Mouse (Mus musculus): ENCODE data around the gene Lad1.
A peak's percentile ranks its signal among the peaks of the same experiment; 100 is the strongest.

Lad1 gene

DNA sequence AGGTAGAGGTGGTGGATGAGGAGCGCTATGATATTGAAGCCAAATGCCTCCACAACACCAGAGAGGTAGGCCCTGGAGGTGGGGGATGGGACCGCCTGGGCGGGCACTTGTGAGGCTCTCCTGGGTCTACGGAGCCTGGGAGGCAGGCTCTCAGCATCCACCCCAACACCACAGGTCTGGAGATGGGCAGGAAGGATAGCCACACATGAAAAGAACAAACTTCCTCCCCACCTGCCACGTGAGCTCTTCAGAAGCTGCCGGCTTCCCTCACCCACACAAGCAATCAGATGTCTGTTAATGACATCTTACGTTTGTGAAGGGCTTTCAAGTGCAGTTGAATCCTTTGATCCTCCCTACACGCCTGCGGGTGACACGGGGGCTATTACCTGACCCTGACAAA lies 10.9 kb upstream of the Lad1 start:
- no peak for DNase-seq (ENCODE audit: low spot score)

DNA sequence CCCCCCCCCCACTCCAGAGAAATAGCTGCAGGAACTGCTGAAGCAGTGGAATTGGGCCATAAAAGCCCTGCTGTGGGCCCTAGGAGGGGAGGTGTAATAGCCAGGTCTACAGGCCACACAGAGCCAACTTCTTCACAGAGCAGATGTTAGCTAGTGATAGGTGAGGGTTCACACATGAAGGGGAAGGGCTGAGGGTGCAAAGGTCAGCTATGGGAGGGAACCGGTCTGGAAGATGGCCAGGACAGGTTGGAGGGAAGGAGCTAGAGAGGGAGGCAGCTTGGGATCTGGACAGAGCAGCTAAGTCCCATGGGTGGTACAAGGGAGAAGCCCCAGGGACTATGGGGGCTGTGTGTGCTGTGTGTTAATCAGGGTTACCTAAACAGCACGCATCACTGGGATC lies 8.2 kb upstream of the Lad1 start:
- DNase-seq (ENCODE audit: low spot score), result no peak

DNA sequence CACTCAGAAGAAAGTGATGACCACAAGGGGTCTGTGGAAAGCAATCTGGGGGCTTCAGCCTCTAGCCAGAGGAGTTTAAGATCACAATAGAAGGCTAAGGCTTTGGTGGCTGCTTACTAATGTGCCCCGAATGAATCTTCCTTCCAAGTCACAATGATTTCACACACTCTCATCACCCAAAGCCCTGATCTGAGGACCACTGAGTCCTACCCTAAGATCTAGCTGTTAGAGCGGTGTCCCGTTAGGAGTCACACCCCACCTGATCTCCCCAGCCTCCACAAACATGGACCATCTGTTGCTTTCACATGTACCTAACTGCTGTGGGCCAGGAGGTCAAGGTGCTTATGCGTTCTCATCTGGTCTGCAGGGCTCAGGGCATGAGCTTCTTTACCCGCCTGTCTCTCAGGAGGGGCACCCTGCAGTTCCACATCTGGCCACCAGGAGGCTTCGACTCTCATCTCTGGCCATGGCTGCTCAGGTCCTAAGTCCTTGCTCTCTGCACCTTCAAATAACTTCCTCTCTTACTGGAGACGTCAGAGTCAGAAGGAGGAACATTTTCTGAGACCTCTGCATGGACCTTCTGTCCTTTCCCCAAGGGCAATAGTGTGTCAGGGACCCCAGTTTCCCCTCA lies 7.3 kb upstream of the Lad1 start:
- DNase-seq (ENCODE audit: low spot score), result peak; percentile 89

DNA sequence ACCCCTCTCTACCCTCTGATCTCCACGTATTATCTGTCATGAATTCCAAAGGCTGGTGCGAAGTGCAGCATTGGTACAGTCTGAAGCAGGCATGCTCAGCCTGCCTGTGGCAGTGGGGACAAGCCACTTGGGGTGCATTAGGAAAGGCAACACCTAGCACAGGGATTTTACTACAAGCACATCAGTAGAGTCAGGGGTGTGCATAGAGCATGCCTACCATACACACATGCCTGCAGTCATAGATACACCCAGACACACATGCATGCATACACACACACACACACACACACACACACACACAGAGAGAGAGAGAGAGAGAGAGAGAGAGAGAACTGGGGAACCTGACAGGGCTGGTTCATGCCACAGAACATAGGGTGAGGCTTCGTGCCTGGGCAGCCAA lies 6.2 kb upstream of the Lad1 start:
- DNase-seq (ENCODE audit: low spot score), result no peak

DNA sequence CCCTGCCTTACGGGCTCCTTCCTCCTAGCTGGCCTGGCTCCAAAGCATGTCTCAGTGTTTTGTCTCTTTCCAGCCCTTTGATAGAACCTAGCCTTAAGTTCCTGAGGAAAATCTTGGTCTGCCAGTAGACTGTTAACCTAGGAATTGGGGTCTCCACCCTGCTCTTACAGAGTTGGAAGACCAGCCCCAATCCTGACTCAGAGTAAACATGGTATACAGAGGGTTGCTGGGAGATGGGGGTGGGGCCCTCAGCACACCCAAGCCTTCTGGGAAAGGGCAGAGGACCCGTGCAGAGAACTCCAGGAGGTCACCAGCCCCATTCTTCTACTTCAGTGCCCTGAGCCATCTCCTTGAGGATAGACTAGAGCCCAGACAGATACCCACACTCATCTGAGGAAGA lies 5.8 kb upstream of the Lad1 start:
- DNase-seq (ENCODE audit: low spot score), result no peak

DNA sequence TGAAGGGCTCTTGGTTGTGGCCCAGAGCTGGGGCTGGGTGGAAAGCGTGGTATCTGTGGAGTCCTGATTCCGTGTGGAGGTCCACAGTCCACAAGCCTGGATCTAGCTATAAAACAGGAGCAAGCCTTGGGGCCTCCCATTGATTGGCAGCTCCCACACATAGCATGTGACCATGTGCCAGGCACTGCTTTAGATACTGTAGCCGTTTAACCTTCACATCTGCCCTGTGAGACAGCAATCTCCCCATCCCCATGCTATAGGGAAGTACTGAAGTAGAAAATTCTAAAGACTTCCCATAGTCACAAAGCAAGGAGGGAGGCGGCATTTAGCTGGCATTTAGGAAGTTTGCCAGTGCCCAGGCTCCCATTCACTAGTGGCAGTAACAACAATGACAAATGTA lies 5.3 kb upstream of the Lad1 start:
- DNase-seq (ENCODE audit: low spot score), result no peak

DNA sequence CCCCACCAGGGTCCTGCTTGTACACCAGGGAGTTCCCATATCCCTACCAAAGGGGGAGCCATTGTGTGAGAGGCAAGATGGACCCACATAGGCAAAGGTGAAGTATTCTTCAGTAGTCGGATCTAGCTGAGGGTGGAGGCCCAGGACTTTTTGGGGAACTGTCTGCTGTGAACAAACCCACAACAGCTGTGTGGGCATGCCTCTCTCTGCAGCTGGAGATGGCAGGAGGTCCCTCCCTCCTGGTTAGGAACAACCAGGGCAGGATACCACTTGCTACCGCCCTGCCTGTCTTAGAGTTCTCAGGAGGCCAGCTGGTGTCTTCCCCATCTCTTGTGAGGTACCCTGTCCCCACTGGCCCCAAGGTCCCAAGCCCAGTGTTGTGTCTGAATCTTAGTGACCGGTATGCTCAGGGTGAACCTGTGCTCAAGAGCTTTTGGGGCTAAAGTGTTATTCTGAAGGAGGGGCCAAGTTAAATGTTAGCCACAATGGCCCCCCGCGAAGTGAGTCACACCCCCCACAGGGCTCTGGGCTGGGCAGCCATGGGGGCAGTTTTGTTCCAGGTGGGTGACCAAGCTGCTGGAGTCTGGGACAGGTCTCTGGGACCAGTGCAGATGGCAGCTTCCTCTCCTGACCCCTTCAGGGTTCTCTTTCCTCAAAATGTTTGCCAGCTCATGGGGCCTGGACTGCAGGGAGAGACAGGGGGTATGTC lies 4.6 kb upstream of the Lad1 start:
- no peak for DNase-seq (ENCODE audit: low spot score)

DNA sequence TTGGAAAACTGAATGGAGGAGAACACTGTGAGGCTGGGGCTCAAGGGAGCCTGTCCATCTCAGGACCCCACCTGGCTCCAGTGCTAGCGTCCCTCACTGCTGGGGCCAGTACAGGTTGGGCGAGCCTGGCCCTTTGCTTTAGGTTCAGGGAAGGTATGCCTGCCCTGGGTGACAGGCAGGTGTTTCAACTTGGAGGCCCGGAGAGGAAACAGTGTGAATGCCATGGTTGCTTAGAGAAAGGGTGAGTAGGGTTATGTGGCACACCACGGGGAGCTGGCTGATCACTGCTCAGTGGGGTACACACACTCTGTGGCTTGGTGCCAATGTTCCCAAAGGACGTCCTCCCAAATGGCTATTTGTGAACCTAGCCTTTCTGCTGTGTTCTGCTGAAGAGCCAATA lies 3.9 kb upstream of the Lad1 start:
- no peak for DNase-seq (ENCODE audit: low spot score)

DNA sequence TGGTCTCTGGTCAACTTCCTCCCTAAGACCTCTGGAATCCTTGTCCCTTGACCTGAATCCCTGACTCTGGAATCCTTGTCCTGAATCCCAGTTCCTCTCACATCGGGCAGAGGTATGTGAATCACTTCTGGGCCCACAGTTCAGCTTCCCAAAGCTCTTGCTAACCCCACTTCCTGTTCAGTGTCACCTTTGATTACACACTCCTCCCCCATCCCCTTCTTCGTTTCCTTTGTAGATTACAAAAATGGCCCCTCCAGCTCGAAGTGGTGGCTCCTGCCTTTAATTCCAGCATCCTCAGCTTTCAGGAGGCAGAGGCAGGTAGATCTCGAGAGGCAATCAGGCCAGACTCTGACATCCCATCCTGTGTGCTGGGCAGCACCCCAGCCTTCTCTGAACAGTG lies 803 bp upstream of the Lad1 start:
- DNase-seq (ENCODE audit: low spot score), result no peak

DNA sequence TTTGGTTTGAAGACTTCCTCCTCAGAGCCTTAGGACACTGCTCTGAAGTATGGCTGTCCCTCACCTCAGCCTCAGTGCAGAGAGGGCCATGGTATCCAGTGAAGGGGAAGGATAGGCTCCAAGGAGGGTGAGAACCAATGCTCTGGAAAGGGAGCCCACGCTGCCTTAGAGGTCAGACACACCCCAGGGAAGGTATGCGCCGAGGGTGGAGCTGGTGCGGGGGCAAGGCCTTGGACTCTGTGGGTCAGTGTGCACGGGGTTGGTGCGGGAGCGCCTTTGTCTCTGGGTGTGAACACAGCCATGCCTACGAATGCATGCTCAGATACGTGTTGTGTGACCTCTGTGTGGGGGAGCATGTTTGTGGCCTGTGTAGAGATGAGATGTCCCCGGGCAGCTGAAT lies 1.7 kb downstream of the Lad1 start:
- no peak for DNase-seq (ENCODE audit: low spot score)

DNA sequence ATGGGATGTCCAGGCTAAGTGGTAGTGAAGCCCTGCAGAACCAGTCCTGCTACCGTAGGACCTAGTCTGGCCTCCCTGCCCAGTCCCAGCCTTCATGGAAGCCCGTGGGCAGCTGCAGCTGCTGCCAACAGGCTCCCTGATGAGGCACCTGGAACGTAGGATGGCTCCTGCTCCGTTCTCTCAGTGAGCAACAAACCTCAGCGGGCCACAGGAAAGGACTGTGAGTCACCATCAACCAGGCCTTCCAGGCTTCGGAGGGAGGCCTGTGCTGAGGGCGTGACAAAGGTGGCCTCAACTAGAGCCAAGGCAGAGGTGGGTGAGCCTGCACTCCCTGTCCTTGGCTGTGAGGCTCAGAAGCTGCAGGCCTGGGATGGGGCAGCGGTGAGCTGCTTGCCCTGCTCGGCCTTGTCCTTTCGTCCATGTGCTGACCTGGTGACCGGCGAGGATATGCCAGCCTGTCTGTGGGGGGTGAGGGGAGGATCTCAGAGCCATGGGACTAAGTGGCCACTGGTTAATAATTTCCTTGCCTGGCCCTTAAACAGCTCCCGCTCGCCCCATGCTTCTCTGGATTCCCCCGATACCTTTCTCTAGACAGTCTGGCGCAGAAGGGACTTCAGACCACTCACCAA lies 2.5 kb downstream of the Lad1 start:
- DNase-seq (ENCODE audit: low spot score), result no peak

DNA sequence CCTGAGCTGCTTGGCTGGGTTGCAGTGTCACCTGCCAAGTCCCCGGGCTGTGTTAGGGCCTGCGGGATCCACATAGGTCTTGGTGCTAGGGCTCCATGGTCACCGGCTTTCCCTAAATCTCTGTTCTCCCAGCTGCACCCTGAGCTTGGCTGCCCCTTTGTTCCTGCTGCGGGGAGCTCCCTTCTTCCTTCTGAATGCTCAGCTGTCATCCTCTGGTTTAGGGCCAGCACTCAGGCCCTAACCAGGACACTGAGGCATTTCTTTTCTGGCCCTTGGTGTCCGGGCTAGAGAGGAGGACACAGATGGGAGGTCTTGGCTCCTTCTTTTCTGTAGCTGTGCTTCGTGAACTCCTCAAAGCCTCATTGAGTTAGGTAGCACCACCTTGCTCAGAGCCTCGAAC lies 3.4 kb downstream of the Lad1 start:
- no peak for DNase-seq (ENCODE audit: low spot score)

DNA sequence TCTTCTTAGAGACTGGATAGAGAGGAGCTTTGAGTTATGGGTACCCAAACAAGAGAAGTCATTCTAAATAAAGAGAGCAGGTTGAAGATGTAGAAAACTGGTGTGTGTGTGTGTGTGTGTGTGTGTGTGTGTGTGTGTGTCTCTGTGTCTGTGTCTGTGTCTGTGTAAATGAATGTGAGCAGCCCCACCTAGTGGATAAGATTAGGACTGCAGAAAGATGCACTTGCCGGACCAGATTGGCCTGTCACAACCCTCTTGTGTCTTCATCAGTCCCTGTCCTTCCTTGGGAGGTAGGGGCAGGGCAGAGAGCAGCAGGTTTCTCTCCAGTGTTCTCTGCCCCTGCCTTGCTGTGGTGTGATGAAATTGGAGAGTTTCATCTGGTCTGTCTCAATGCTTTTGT lies 10.5 kb downstream of the Lad1 start:
- DNase-seq (ENCODE audit: low spot score), result no peak

DNA sequence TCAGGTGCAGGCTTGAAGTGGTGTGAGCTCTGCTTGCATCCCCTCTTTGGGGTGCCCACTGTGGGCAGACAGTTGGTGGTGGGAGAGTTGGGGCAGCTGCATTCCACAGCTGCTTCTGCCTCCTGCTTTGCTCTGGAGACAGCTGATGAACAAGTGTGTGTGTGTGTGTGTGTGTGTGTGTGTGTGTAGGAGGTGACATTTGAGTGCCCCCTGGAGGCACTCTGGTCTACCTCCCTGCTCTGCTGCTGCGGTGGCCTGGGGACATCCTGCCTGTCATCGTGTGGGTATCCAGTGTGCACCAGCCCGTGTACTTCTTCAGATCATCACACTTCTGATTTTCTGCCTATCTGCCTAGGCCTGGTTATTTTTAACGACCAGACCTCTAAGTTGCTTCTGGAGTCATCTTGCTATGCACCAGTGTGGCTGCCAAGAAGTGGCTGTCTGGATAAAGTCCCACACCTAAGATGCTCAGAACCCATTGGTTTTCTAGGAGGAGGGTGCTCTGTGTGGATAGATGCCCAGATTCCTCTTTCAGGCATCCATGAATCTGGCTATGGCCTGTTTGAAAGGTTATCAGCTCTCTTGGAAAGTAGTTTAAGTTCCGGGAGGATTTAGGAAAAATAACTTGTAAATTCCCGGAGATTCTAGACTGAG lies 15.9 kb downstream of the Lad1 start:
- DNase-seq (ENCODE audit: low spot score), result no peak

DNA sequence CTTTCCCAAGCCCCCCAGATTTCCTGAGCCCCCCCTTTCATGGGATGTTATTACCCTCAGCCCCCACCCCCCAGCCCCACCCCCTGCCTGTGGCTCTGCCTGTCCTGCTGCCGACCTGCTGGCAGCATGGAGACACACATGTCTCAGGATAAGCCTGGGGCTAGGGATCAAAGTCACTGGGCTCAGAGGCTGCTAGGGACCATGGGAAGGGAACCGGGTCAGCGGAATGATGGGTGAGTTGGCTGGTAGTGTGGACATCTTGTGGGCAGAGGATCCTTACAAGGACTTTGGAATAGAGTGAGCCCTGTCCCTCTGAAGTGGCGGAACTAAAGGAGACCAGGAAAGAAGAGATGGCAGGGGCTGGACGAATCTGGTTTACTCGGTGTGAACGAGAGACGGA lies 16.6 kb downstream of the Lad1 start:
- no peak for DNase-seq (ENCODE audit: low spot score)

DNA sequence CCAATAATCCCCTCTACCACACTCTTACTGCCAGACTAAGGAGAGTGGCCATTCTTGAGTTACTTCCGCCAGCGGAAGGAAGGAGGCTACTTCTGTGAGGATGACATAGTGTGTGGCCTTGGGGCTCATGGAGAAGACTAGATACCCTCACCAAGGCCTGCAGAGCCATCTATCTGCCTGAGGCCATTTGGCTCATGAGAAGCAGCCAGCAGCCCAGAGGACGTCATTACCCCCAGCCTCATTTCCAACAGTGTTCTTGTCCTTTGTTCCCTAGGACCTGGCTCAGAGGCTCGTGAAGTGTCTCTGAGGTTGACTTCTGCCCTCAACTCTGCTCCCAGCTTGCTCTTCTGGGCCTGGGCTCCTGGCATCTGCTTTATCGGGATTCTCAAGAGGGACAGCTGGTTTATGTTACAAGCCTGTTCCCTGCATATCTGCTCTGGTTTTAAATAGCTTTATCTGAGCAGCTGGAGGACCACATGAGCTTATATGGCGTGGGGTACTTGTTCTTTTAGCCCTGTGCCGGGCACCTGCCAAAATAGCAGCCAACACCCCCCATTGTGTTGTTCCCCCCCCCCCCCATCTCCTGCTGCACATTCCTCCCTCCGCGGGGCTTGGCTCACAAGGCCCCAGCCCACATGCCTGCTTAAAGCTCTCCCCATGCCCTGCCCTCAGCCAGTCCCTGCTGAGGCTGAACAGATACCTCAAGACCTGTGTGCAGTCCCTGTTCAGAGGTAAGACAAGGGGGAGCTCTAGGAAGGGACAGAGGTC lies 17.5 kb downstream of the Lad1 start, which contains the start of gene Tnnt2:
TSS of gene Tnnt2 (plus strand) at position 639 of the 768 bp plus-strand sequence.
- DNase-seq (ENCODE audit: low spot score), result no peak

DNA sequence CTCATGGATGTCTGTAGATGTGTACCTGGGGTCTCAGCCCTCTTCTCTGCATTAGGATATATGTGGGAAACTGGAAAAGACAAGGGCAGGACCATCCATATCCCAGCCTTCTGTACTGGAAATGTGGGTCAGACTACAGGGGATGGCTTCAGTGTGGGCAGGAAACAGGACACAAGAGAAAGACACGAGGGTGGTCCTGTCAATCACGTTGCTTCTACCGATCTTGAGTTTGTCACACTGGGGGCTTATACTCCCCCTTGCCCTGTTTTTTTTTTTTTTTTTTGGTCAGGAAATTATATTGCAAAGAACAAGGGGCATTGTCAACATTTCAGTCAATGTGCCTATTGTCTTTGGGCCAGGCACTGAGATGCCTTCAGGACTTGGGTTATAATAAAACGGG lies 20.2 kb downstream of the Lad1 start:
- DNase-seq (ENCODE audit: low spot score), result no peak

DNA sequence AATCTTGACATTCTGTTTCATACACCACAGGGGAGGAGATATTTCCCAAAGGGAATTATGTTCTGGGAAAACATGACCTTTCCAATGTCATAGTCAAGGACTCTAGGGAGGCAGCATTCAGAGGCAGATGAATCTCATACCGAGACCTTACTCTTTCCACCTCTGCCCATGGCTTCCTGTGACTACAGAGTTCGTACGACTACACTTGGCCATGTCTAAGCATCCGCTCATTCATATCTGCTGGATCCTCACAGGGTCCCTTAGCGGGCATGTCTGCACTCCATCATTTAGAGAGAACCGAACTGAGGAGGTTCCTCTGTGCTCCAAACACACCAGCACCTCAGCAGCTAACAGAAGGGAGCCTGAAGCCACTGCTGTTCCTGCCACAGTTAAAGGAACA lies 20.7 kb downstream of the Lad1 start:
- no peak for DNase-seq (ENCODE audit: low spot score)

DNA sequence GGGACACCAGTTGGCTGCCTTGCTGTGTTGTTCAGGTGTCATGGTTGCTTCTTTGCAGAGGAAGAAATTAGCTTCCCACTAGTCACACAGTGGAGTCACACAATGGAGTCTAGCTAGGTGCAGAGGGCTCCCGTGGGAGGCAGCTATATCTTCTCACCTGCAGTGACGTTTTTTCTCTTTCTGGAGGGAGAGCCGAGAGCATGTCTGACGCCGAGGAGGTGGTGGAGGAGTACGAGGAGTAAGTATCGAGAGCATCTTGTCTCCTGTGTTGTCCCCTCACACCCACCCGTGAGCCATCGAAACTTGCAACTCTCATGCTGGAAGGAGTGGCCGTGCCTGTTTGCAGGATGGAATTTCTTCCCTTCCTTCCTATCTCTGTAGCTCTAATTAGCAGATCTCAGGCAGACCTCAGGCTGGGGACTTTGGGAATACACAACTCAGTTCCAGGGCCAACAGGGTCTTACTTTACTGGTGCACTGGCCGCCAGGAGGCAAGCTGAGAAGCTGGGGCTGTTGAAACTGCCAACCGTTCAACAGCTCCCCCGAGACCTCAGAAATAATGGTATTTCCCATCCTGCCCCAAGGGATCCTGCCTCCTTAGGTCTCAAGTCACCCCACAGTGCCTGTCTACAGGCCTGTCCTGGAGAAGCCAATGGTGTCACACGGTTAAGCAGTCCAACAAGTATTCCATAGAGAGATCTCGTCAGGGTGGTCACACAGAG lies 22.4 kb downstream of the Lad1 start:
- DNase-seq (ENCODE audit: low spot score), result no peak

DNA sequence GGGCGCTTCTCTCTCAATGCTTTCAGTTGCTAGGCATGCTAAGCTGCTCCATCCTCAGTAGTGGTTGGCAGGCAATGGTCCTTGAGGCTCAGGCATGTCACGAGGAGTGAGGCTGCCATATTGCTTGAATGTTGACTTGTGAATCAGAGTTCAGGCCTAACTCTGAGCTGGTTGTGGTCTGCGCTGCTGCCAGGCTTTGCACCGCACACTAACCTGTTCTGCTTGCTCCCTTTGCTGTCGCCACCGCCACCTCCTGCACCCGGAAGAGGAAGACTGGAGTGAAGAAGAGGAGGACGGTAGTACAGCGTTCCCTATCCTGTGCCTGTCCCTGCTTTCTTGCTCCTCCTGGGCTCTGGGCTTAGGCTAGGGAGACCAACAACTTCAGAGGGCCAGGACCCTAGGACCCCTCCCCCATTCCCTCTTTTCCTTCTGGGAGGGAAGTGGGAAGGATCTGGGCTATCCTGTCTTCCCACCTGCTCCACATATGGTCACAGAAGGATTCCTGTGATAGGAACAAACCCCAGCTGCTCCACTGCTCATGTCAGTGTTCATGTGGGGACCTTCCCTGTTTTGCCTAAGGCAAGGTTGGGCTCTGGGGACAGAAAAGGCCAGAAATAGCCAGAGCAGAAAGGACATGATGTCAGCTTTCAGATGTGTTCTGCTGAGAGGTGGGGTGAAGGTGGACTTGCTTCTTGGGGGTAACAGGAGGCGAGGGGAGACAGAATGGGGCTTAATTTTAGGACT lies 25.3 kb downstream of the Lad1 start:
- no peak for DNase-seq (ENCODE audit: low spot score)

DNA sequence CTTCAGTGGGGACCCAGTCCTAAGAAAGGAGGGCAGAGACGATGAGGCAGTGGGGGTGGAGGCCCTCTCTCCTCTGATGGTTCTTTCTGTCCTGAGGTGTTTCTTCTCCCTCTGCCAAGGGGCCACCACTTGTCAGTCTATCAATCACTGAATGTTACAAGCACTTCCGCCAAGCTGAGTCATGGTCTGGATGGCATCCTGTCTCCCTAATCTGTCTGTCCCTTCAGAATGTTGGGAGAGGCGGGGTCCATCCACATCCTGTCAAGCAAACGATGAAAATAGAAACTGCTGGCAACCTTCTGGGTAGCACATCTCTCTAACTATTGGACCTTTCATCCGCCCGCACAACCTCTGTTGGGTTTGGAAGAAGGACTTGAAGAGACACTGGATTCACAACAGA lies 26.1 kb downstream of the Lad1 start:
- DNase-seq (ENCODE audit: low spot score), result no peak

All from ovary, postnatal 14 days (tissue).